Mouse (Mus musculus): ENCODE measurements around the gene Tmub1.

GRCm38 (mm10) chr5:24483326-24483725 is 35.7 kb upstream of the Tmub1 start:
- TF ChIP-seq POLR2A (IDR thresholded peaks at IDR 0.05; ENCODE audit: low read depth, low read length) (no peak), CTCF (IDR thresholded peaks at IDR 0.05; ENCODE audit: extremely low read depth, insufficient read depth, insufficient read length, insufficient replicate concordance) (peak; percentile 75; the same call in 1 of the 2 replicates)
